Mouse (Mus musculus) frontal cortex, postnatal 36 days (tissue): Measurements from ENCODE around the gene Olfr166.
"Not testable (repeated sequence)": the region's sequence is repeated elsewhere in the genome, so short reads cannot be mapped to it uniquely, and the experiment has no call there.

Experiments
- DNase-seq, 2 experiments: peaks; one replicate each; pipeline ENCODE4 v3.0.0; 2022; ENCODE audit warnings: low spot score in 2 of 2

Olfr166 gene

DNA sequence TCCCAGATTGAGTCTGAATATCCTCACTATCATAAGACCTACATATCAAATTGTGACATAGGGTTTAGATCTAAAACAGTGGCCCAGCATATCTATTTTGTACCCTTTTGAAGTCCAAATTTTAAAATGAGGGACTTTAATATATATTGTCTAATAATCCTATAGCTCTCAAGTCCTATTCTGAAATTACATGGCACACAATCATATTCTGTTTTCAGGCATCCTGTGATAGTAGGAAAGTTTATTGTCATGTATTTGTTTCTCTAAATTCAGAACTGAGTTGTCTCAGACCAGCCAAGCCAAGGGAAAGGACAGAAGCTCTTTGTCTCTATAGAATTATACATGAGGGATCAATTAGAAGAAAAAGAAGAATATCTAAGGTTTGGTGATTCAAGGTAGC lies at the start of gene Olfr166:
TSS of gene Olfr166 (plus strand) at position 301 of the 400 bp plus-strand sequence.
- no peak for DNase-seq

DNA sequence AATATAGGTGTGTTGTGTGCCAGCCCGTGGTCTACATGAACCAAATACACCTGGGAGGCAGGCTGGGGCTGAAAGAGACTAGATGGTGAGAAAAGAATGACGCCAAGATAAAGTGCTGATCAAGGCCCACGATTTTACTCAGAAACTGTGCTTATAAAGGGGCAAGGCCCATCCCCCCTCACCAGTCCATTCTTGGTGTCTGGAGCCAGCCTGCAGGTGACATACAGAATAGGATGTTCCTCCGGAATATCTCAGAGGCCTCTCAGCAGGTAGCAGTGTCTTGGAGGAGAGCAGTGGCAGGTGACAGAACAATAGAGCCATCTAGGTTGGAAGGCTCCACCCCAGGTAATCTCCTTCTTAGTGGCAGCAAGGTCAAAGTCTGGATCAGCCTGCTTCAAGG lies 24.8 kb upstream of the Olfr166 start:
- DNase-seq = not testable (repeated sequence)

DNA sequence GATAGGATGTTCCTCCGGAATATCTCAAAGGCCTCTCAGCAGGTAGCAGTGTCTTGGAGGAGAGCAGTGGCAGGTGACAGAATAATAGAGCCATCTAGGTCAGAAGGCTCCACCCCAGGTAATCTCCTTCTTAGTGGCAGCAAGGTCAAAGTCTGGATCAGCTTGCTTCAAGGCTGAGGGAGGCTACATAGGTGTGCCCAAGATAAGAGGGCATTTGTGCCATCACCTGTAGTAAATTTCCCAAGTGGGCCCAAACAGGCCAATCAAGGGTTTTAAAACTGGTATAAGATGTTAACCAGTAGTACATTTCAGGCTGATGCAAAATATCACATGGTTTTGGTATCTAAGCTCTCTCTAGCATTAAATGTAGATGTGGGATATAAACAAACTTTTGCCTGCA lies 19.1 kb upstream of the Olfr166 start:
- no peak for DNase-seq

DNA sequence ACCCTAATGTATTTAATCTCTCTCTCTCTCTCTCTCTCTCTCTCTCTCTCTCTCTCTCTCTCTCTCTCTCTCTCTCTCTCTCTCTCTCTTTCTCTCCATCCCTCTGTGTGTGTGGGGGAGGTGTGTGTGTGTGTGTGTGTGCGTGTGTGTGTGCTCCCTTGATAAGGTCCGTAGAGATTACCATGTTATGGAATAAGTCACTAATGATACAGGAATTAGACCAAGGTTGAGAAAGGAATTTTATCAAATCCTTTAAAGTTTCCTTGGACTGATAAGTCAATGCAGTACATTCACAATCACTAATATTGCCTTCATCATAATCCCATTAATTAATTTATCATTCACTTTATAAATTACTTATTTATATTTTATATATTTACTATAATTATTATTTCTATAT lies 38.7 kb downstream of the Olfr166 start, which contains the start of gene Olfr167:
TSS of gene Olfr167 (minus strand) at position 101 of the 400 bp plus-strand sequence.
- DNase-seq = no peak

DNA sequence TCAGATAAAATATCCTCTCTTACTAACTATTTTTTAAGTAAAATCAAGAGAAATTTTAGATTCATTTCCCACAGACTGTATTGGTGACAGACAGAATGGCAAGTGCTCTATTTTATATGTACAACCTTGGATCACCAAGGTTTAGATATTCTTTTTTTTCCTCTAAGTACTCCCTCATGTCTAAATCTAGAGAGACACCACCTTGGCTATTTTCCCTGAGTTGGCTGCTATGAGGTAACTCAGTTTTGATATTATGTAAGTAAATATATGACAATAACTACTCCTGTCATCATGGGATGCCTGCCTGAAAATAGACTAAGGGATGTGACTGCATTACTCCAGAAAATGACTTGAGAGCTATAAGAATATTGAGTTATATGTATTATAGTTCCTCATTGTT lies 52.0 kb downstream of the Olfr166 start, which contains the start of gene Olfr168:
TSS of gene Olfr168 (minus strand) at position 101 of the 400 bp plus-strand sequence.
- no peak for DNase-seq
